Mouse (Mus musculus): ENCODE measurements around the gene Palm3. TPM values are rescaled to one million over a fixed set of nuclear protein-coding genes. Genes with fewer than 3 reads are reported as not detected.

Gene Palm3
- total RNA-seq, 2 experiments from 2014 or later = 0.10 to 0.12 TPM

- DNase-seq = no peak
- intact Hi-C loops (cut with DNase I) = no loop called here
Measured at GRCm38 (mm10) chr8:84015833-84016232, 5.4 kb upstream of the Palm3 start.

- DNase-seq = no peak
- intact Hi-C loops (cut with DNase I) = no loop called here
Measured at GRCm38 (mm10) chr8:84019738-84020137, 1.5 kb upstream of the Palm3 start.

- no peak for DNase-seq
- intact Hi-C loops (cut with DNase I) = no loop called here
Measured at GRCm38 (mm10) chr8:84021569-84021968, 298 bp downstream of the Palm3 start.

GRCm38 (mm10) chr8:84023085-84023484, 1.8 kb downstream of the Palm3 start:
- intact Hi-C loops (cut with DNase I) = no loop called here
- peak; percentile 51 to 59 for DNase-seq

- intact Hi-C loops (cut with DNase I) = no loop called here
- no peak for DNase-seq
Measured at GRCm38 (mm10) chr8:84023631-84024030, 2.4 kb downstream of the Palm3 start.

GRCm38 (mm10) chr8:84024171-84024570, 2.9 kb downstream of the Palm3 start:
- peak in 1 of 2 experiments; percentile 54 for DNase-seq
- intact Hi-C loops (cut with DNase I) = no loop called here

- DNase-seq = no peak
- intact Hi-C loops (cut with DNase I) = no loop called here
Measured at GRCm38 (mm10) chr8:84025863-84026262, 4.6 kb downstream of the Palm3 start.

- DNase-seq = no peak
- intact Hi-C loops (cut with DNase I) = no loop called here
Measured at GRCm38 (mm10) chr8:84027449-84027848, 6.2 kb downstream of the Palm3 start.

- intact Hi-C loops (cut with DNase I) = loop anchor here (2.0 kb wide), 1 partner anchor 22 kb away; no protein-coding TSS in a partner anchor
- DNase-seq = no peak
Measured at GRCm38 (mm10) chr8:84029272-84029671, 8.0 kb downstream of the Palm3 start.

GRCm38 (mm10) chr8:84032777-84033176, 11.5 kb downstream of the Palm3 start:
- no peak for DNase-seq
- intact Hi-C loops (cut with DNase I) = no loop called here

- no peak for DNase-seq
- intact Hi-C loops (cut with DNase I) = loop anchor here (2.0 to 5.0 kb wide), 2 partner anchors 173 to 319 kb away; no protein-coding TSS in a partner anchor
Measured at GRCm38 (mm10) chr8:84038015-84038414, 16.7 kb downstream of the Palm3 start.

GRCm38 (mm10) chr8:84039050-84039449, 17.8 kb downstream of the Palm3 start:
- intact Hi-C loops (cut with DNase I) = loop anchor here (2.0 to 5.0 kb wide), 2 partner anchors 172 to 318 kb away; no protein-coding TSS in a partner anchor
- peak; percentile 39 to 51 for DNase-seq

- intact Hi-C loops (cut with DNase I) = loop anchor here (5.0 to 10.0 kb wide), 3 partner anchors 140 to 542 kb away; no protein-coding TSS in a partner anchor
- peak; percentile 60 to 64 for DNase-seq
Measured at GRCm38 (mm10) chr8:84042066-84042947, 21.0 kb downstream of the Palm3 start, which contains the start of gene Il27ra. Il27ra (minus strand) TSS chr8:84042589.

- no peak for DNase-seq
- intact Hi-C loops (cut with DNase I) = loop anchor here (5.0 to 10.0 kb wide), 3 partner anchors 139 to 542 kb away; no protein-coding TSS in a partner anchor
Measured at GRCm38 (mm10) chr8:84042948-84043342, 21.7 kb downstream of the Palm3 start.

- intact Hi-C loops (cut with DNase I) = loop anchor here (5.0 to 10.0 kb wide), 3 partner anchors 138 to 541 kb away; no protein-coding TSS in a partner anchor
- no peak for DNase-seq
Measured at GRCm38 (mm10) chr8:84044103-84044502, 22.8 kb downstream of the Palm3 start.

GRCm38 (mm10) chr8:84044900-84045299, 23.6 kb downstream of the Palm3 start, which contains the start of gene Rln3:
Rln3 (minus strand) TSS chr8:84045000.
- DNase-seq = no peak
- intact Hi-C loops (cut with DNase I) = loop anchor here (5.0 to 10.0 kb wide), 3 partner anchors 137 to 540 kb away; no protein-coding TSS in a partner anchor

GRCm38 (mm10) chr8:84046505-84046904, 25.2 kb downstream of the Palm3 start:
- no peak for DNase-seq
- intact Hi-C loops (cut with DNase I) = loop anchor here (10.0 kb wide), 1 partner anchor 538 kb away; no protein-coding TSS in a partner anchor

- intact Hi-C loops (cut with DNase I) = loop anchor here (10.0 kb wide), 1 partner anchor 537 kb away; no protein-coding TSS in a partner anchor
- no peak for DNase-seq
Measured at GRCm38 (mm10) chr8:84048171-84048570, 26.9 kb downstream of the Palm3 start.

- intact Hi-C loops (cut with DNase I) = no loop called here
- no peak for DNase-seq
Measured at GRCm38 (mm10) chr8:84052746-84053145, 31.5 kb downstream of the Palm3 start.

GRCm38 (mm10) chr8:84053229-84053628, 32.0 kb downstream of the Palm3 start:
- intact Hi-C loops (cut with DNase I) = no loop called here
- DNase-seq = no peak

GRCm38 (mm10) chr8:84057827-84058226, 36.6 kb downstream of the Palm3 start:
- DNase-seq = no peak
- intact Hi-C loops (cut with DNase I) = no loop called here
